24 mouse cellular contexts compared by ENCODE assay signal in the genomic region with DNA sequence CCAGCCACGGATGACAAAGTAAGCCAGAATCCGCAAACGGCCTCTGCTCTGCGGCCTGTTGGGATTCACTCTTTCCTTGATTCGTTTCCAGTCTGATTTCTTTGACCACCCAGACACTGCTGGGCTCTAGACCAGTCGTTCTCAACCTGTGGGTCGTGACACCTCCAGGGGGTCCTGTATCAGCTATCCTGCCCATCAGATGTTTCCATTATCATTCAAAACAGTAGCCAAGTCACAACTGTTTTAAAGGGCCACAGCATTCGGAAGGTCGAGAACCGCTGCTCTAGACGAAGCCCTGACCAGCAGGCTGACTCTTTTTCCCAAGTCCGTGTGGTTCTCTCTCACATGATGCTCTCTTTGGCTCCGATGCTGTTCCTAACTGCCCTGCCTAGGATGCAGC. TPM values are rescaled to one million over a fixed set of nuclear protein-coding genes. Genes with fewer than 3 reads are reported as not detected.
"Had no signal": no experiment of that assay in that cellular context is flagged by ENCODE, and none has a peak within 500 bp of the region (broad histone marks: within the 10 kb centered on the region; RNA-seq: fewer than 3 reads in every experiment).

No protein-coding gene starts in this region.

- H3K36me3 ChIP-seq: liver, embryonic 15.5 days; lung, embryonic 15.5 days; midbrain, embryonic 12.5 days; neural tube, embryonic 13.5 days; neural tube, embryonic 15.5 days had no signal

- H3K27me3 ChIP-seq: neural tube, embryonic 13.5 days; neural tube, embryonic 15.5 days had no signal

- ATAC-seq: liver, postnatal 0 days; lung, postnatal 0 days; midbrain, embryonic 16.5 days had no signal

- H3K4me2 ChIP-seq: liver, embryonic 15.5 days; lung, embryonic 15.5 days; midbrain, embryonic 12.5 days; neural tube, embryonic 13.5 days; neural tube, embryonic 15.5 days had no signal

- H3K4me1 ChIP-seq: liver, embryonic 15.5 days; megakaryocyte, embryonic 14.5 days had no signal

- H3K9me3 ChIP-seq: liver, embryonic 15.5 days; lung, embryonic 15.5 days; midbrain, embryonic 12.5 days; neural tube, embryonic 13.5 days; neural tube, embryonic 15.5 days had no signal

- DNase-seq: liver, postnatal 0 days; lung, adult 2 months; lung, postnatal 14 days; lung, postnatal 36 days; midbrain, embryonic 14.5 days; retina, postnatal 1 day; right cerebral cortex, adult 18-20 months; right cerebral cortex, postnatal 25 days; right cerebral cortex, postnatal 4 days; spleen, adult 18-20 months; thymus, adult 18-20 months; thymus, postnatal 14 days; thymus, postnatal 36 days had no signal

- H3K4me3 ChIP-seq: liver, embryonic 15.5 days; lung, embryonic 15.5 days; megakaryocyte, embryonic 14.5 days; midbrain, embryonic 12.5 days; neural tube, embryonic 13.5 days; neural tube, embryonic 15.5 days had no signal

- H3K27ac ChIP-seq: liver, embryonic 15.5 days; lung, embryonic 15.5 days; macrophage; midbrain, embryonic 12.5 days; neural tube, embryonic 13.5 days; neural tube, embryonic 15.5 days had no signal

- H3K9ac ChIP-seq: liver, embryonic 15.5 days; liver, postnatal 0 days; lung, embryonic 15.5 days; midbrain, embryonic 12.5 days; neural tube, embryonic 13.5 days; neural tube, embryonic 15.5 days had no signal

RNA-seq across cellular contexts. Expression of gene Fzd10, which starts 7.2 kb away (rescaled TPM):
- total RNA-seq: megakaryocyte progenitor cell, adult 5-6 weeks; monocyte, adult 5-6 weeks had no signal
- polyA plus RNA-seq: liver, embryonic 15.5 days; liver, postnatal 0 days; macrophage had no signal
